Mouse (Mus musculus): ENCODE results near the gene Kdf1.

DNA sequence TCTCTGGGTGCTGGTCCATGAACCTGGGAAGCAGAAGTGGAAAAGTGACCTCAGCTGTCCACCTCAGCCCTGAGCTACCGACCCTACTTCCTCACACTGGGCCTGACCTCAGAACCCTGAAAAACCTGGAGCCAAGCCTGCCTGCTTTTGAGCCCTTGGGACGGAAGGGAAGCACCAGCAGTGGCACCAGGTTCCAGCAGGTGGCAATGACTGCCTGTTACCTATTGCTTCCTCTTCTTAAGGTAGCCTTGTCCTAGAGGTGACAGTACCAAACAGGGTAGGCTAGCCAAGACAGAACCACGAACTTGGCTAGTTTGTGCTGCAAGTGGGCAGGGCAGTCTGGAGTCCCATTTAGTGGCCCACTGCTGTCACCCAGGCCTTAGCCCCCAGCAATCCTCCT is 14.0 kb downstream of the Kdf1 start:
- TF ChIP-seq POLR2AphosphoS5 (IDR thresholded peaks at IDR 0.05; ENCODE audit: borderline replicate concordance, low read depth, low read length), result no peak
- no peak for TF ChIP-seq POLR2A (IDR thresholded peaks at IDR 0.05; ENCODE audit: control insufficient read depth in 1 of 2, insufficient read depth in 1 of 2, low read depth in 1 of 2, low read length in 2 of 2, poor library complexity in 1 of 2)
- TF ChIP-seq SIN3A (IDR thresholded peaks at IDR 0.05; ENCODE audit: low read length), result no peak
- TF ChIP-seq UBTF (IDR thresholded peaks at IDR 0.05; ENCODE audit: borderline replicate concordance, insufficient read depth, low read depth, low read length), result no peak
- TF ChIP-seq CTCF (IDR thresholded peaks at IDR 0.05 in 2 of 3, conservative IDR thresholded peaks at IDR 0.05 in 1 of 3; ENCODE audit: control insufficient read depth in 1 of 3, insufficient read depth in 1 of 3, low read depth in 2 of 3, low read length in 3 of 3, poor library complexity in 1 of 3, severe bottlenecking in 1 of 3), result peak in 1 of 3 experiments; percentile 7; a peak in 1 of 6 replicates
- TF ChIP-seq MAZ (IDR thresholded peaks at IDR 0.05; ENCODE audit: low read depth, low read length), result no peak
- TF ChIP-seq GATA1 (IDR thresholded peaks at IDR 0.05; ENCODE audit: low read depth, low read length), result no peak
- no peak for TF ChIP-seq TBP (IDR thresholded peaks at IDR 0.05; ENCODE audit: low read depth, low read length)
- TF ChIP-seq MYC (IDR thresholded peaks at IDR 0.05; ENCODE audit: low read depth, low read length), result no peak

Measured in MEL (cell line).